Mouse (Mus musculus) mouse embryonic stem cell (cell line): ENCODE measurements at regions not wholly inside any gene's neighbourhood (a gene's known extent, or its start where the extent isn't known, plus 50 kb on each side); places are given as distances from the start of the nearest gene placed in this dataset.

Experiments
- in situ Hi-C, 2 experiments: fragments of 300-500 bp; cut with MboI; formaldehyde crosslinking; loops; 1 replicate in 1 of 2; 3 replicates in 1 of 2; pipeline ENCODE4 v1.14.3; 2019 to 2020; ENCODE audit warnings: low sequenced_read_pairs in 2 of 2, low pct_unique_long_range_greater_than_20kb in 1 of 2, mixed read lengths in 1 of 2; ENCODE audit not compliant: unreplicated experiment in 1 of 2

- in situ Hi-C loops, result no loop called here
Observed at GRCm38 (mm10) chr8:64434648-64435047, 228.6 kb upstream of the Tll1 start.

- in situ Hi-C loops, result no loop called here
Observed at GRCm38 (mm10) chr8:64422850-64423214, 216.8 kb upstream of the Tll1 start.

GRCm38 (mm10) chr8:64422200-64422849, 216.3 kb upstream of the Tll1 start:
- in situ Hi-C loops, result no loop called here

- in situ Hi-C loops, result no loop called here
Observed at GRCm38 (mm10) chr8:64421502-64422199, 215.6 kb upstream of the Tll1 start.

- in situ Hi-C loops, result no loop called here
Observed at GRCm38 (mm10) chr8:64412488-64413188, 206.6 kb upstream of the Tll1 start.

GRCm38 (mm10) chr8:64406775-64407490, 200.9 kb upstream of the Tll1 start:
- in situ Hi-C loops, result no loop called here

GRCm38 (mm10) chr8:64399554-64399953, 193.5 kb upstream of the Tll1 start:
- in situ Hi-C loops, result no loop called here

- in situ Hi-C loops, result no loop called here
Observed at GRCm38 (mm10) chr8:64397876-64398275, 191.8 kb upstream of the Tll1 start.

GRCm38 (mm10) chr8:64395816-64396215, 189.7 kb upstream of the Tll1 start:
- in situ Hi-C loops, result no loop called here

GRCm38 (mm10) chr8:64389488-64389887, 183.4 kb upstream of the Tll1 start:
- in situ Hi-C loops, result no loop called here

- in situ Hi-C loops, result no loop called here
Observed at GRCm38 (mm10) chr8:64388299-64388698, 182.2 kb upstream of the Tll1 start.

- in situ Hi-C loops, result no loop called here
Observed at GRCm38 (mm10) chr8:64379732-64380349, 173.8 kb upstream of the Tll1 start.

GRCm38 (mm10) chr8:64377830-64378229, 171.8 kb upstream of the Tll1 start:
- in situ Hi-C loops, result no loop called here

- in situ Hi-C loops, result no loop called here
Observed at GRCm38 (mm10) chr8:64375509-64375908, 169.4 kb upstream of the Tll1 start.

- in situ Hi-C loops, result no loop called here
Observed at GRCm38 (mm10) chr8:64374980-64375379, 168.9 kb upstream of the Tll1 start.

- in situ Hi-C loops, result no loop called here
Observed at GRCm38 (mm10) chr8:64369973-64370372, 163.9 kb upstream of the Tll1 start.

- in situ Hi-C loops, result no loop called here
Observed at GRCm38 (mm10) chr8:64367906-64368305, 161.8 kb upstream of the Tll1 start.

GRCm38 (mm10) chr8:64366974-64367266, 160.8 kb upstream of the Tll1 start:
- in situ Hi-C loops, result no loop called here
